Mouse (Mus musculus) frontal cortex, postnatal 10 days (tissue): ENCODE measurements around the gene Col6a2.

Experiments
- DNase-seq, 2 experiments: peaks; one replicate each; pipeline ENCODE4 v3.0.0; 2022; ENCODE audit warnings: low spot score in 2 of 2, mixed read lengths in 1 of 2

The Col6a2 gene

GRCm38 (mm10) chr10:76548218-76548617 is 75.2 kb downstream of the Col6a2 start:
- DNase-seq, result no peak

- DNase-seq, result no peak
Observed at GRCm38 (mm10) chr10:76546566-76546965, 76.9 kb downstream of the Col6a2 start.
